ENCODE assay signal across 9 mouse cellular contexts in genomic region chr8:78510926-78511325, GRCm38 (mm10). TPM values are rescaled to one million over a fixed set of nuclear protein-coding genes. Genes with fewer than 3 reads are reported as not detected.
DNase-seq lines count a peak whose midpoint lies in the region; ATAC-seq and TF ChIP-seq lines count a peak whose summit lies in the region.
"Had no signal": no experiment of that assay in that cellular context is flagged by ENCODE, and none has a peak within 500 bp of the region (broad histone marks: within the 10 kb centered on the region; RNA-seq: fewer than 3 reads in every experiment).

No protein-coding gene starts in this region.

- TF ChIP-seq CTCF in lung, embryonic 14.5 days (IDR thresholded peaks at IDR 0.05; ENCODE audit: low read depth) = no peak
- no peak for TF ChIP-seq CTCF in MEL (IDR thresholded peaks at IDR 0.05 in 2 of 3, conservative IDR thresholded peaks at IDR 0.05 in 1 of 3; ENCODE audit: control insufficient read depth in 1 of 3, insufficient read depth in 1 of 3, low read depth in 2 of 3, low read length in 3 of 3, poor library complexity in 1 of 3, severe bottlenecking in 1 of 3)

- no peaks in the 10 kb centered on the region for H3K27me3 ChIP-seq in lung, embryonic 14.5 days (ENCODE audit: insufficient read depth, low read length)
- no peaks in the 10 kb centered on the region for H3K27me3 ChIP-seq in MEL (ENCODE audit: control insufficient read depth in 1 of 2, insufficient read depth in 2 of 2, low read length in 2 of 2)
- H3K27me3 ChIP-seq in limb, embryonic 13.5 days = no peaks in the 10 kb centered on the region

- H3K4me3 ChIP-seq in lung, embryonic 14.5 days (ENCODE audit: low read depth, low read length) = no peak overlapping the region
- peak overlapping the region in 1 of 2 experiments; percentile 90; a peak in 2 of 4 replicates for H3K4me3 ChIP-seq in MEL (ENCODE audit: control insufficient read depth in 1 of 2, insufficient read depth in 1 of 2, low read depth in 2 of 2, low read length in 2 of 2)
- peak overlapping the region; percentile 2; the same call in 1 of the 2 replicates for H3K4me3 ChIP-seq in limb, embryonic 13.5 days

- H3K27ac ChIP-seq in lung, embryonic 14.5 days (ENCODE audit: low read depth) = no peak overlapping the region
- H3K27ac ChIP-seq in MEL (ENCODE audit: control insufficient read depth, low read depth, low read length) = no peak overlapping the region
- H3K27ac ChIP-seq in limb, embryonic 13.5 days = no peak overlapping the region

- H3K36me3 ChIP-seq in lung, embryonic 14.5 days (ENCODE audit: insufficient read depth) = peaks cover 12% of the 10 kb centered on the region; the same call in 1 of the 2 replicates
- H3K36me3 ChIP-seq in MEL (ENCODE audit: control insufficient read depth in 1 of 2, insufficient read depth in 2 of 2, low read length in 2 of 2) = peaks cover 0 to 11% of the 10 kb centered on the region in 2 experiments; a peak in 3 of 4 replicates
- H3K36me3 ChIP-seq in limb, embryonic 13.5 days = peaks cover 20% of the 10 kb centered on the region

- no peak for TF ChIP-seq RAD21 in MEL (IDR thresholded peaks at IDR 0.05; ENCODE audit: low read depth, low read length)

- H3K4me2 ChIP-seq in lung, embryonic 14.5 days = peak overlapping the region; percentile 16; the same call in 1 of the 2 replicates
- H3K4me2 ChIP-seq in limb, embryonic 13.5 days (replicated peaks) = peak overlapping the region; percentile 29

- no peaks in the 10 kb centered on the region for H3K9me3 ChIP-seq in lung, embryonic 14.5 days (ENCODE audit: low read depth, low read length)
- no peaks in the 10 kb centered on the region for H3K9me3 ChIP-seq in MEL (replicated peaks; ENCODE audit: insufficient read depth, low read length)
- peaks cover 5% of the 10 kb centered on the region; the same call in 1 of the 2 replicates for H3K9me3 ChIP-seq in limb, embryonic 13.5 days

- H3K9ac ChIP-seq in lung, embryonic 14.5 days = no peak overlapping the region
- no peak overlapping the region for H3K9ac ChIP-seq in MEL (ENCODE audit: control insufficient read depth, low read depth, low read length, poor library complexity, severe bottlenecking)
- H3K9ac ChIP-seq in limb, embryonic 13.5 days = no peak overlapping the region

- TF ChIP-seq EP300 in MEL (IDR thresholded peaks at IDR 0.05; ENCODE audit: low read depth in 1 of 2, low read length in 2 of 2) = no peak

- H3K79me2 ChIP-seq in MEL (ENCODE audit: control insufficient read depth, insufficient read depth, low read length, poor library complexity) = peaks cover 47% of the 10 kb centered on the region

- 64% methylated on average over 3 of the region's 3 CpGs for WGBS in lung, embryonic 14.5 days
- WGBS in limb, embryonic 13.5 days = 50% methylated on average over 3 of the region's 3 CpGs

- TF ChIP-seq POLR2A in MEL (IDR thresholded peaks at IDR 0.05; ENCODE audit: control insufficient read depth in 1 of 2, insufficient read depth in 1 of 2, low read depth in 1 of 2, low read length in 2 of 2, poor library complexity in 1 of 2) = no peak

- peak; percentile 36 for DNase-seq in heart, adult 11 months
- DNase-seq in heart, postnatal 4 days = no peak
- no peak for DNase-seq in lung, embryonic 14.5 days
- DNase-seq in lung, postnatal 36 days = no peak
- peak; percentile 33 for DNase-seq in MEL (ENCODE audit: low read depth, low spot score)
- no peak for DNase-seq in thymus, postnatal 14 days
- no peak for DNase-seq in urinary bladder, postnatal 36 days (ENCODE audit: low spot score in 2 of 2)
- DNase-seq: kidney, adult 9 months had no signal

- no peak for ATAC-seq in lung, embryonic 14.5 days (ENCODE audit: insufficient read depth)
- ATAC-seq in limb, embryonic 13.5 days (ENCODE audit: low FRiP score, low read depth) = no peak

- H3K4me1 ChIP-seq in lung, embryonic 14.5 days (ENCODE audit: insufficient read depth) = no peaks in the 10 kb centered on the region; the same call in 1 of the 2 replicates
- H3K4me1 ChIP-seq in MEL (ENCODE audit: control insufficient read depth in 1 of 2, insufficient read depth in 2 of 2, low read length in 2 of 2) = peaks cover 0 to 8% of the 10 kb centered on the region in 2 experiments; a peak in 2 of 4 replicates
- H3K4me1 ChIP-seq in limb, embryonic 13.5 days = peaks cover 20% of the 10 kb centered on the region

TF ChIP-seq in MEL, 35 proteins besides CTCF, POLR2A, EP300 and RAD21:
- TF ChIP-seq ZKSCAN1 (IDR thresholded peaks at IDR 0.05; ENCODE audit: low read depth, low read length) (no peak), MYB (IDR thresholded peaks at IDR 0.05; ENCODE audit: low read depth, low read length) (no peak)

RNA-seq across cellular contexts. Expression of gene Slc10a7, which starts 1.8 kb away (rescaled TPM):
- 10 to 100 TPM; 10.5 to 11.3 TPM for total RNA-seq in heart, postnatal 4 days (2021)
- polyA plus RNA-seq in lung, embryonic 14.5 days (2014; fragmentation: Nextera tagmentation; extraction: Ambion mirVana) = 11.4 and 12.1 TPM in 2 replicates
- total RNA-seq in MEL (2012; rRNA removed) = 12.6 and 13.7 TPM in 2 replicates
- polyA plus RNA-seq in MEL (2012; ENCODE audit: insufficient read depth in 1 of 2, insufficient read length in 2 of 2, low read depth in 1 of 2, low replicate concordance in 2 of 2, missing spikeins in 1 of 2) = 10 to 100 TPM in 1 of 2 experiments, not detected in 1; 27.3 TPM
- 22.8 TPM in 2 replicates for polyA plus RNA-seq in limb, embryonic 13.5 days (2015; fragmentation: Nextera tagmentation; extraction: Ambion mirVana)

RNA-seq across cellular contexts. Expression of gene Rbmxl1, which starts 2.2 kb away (rescaled TPM):
- 10 to 100 TPM; 52.2 to 52.9 TPM for total RNA-seq in heart, postnatal 4 days (2021)
- 290 and 302 TPM in 2 replicates for polyA plus RNA-seq in lung, embryonic 14.5 days (2014; fragmentation: Nextera tagmentation; extraction: Ambion mirVana)
- 129 and 137 TPM in 2 replicates for total RNA-seq in MEL (2012; rRNA removed)
- 100 to 1,000 TPM in 1 of 2 experiments, not detected in 1; 194 TPM for polyA plus RNA-seq in MEL (2012; ENCODE audit: insufficient read depth in 1 of 2, insufficient read length in 2 of 2, low read depth in 1 of 2, low replicate concordance in 2 of 2, missing spikeins in 1 of 2)
- polyA plus RNA-seq in limb, embryonic 13.5 days (2015; fragmentation: Nextera tagmentation; extraction: Ambion mirVana) = 279 TPM in 2 replicates

Comparison
In these comparisons a context has a peak if more than half of its experiments do, and no peak if none do; other contexts are left out.
1. DNase-seq: peak in heart, adult 11 months (single experiment) and MEL (single experiment); none in heart, postnatal 4 days (single experiment), lung, embryonic 14.5 days (single experiment), lung, postnatal 36 days (single experiment), thymus, postnatal 14 days (single experiment) and urinary bladder, postnatal 36 days (0 of 2).